Mouse (Mus musculus) forebrain, embryonic 12.5 days (tissue): ENCODE measurements around the gene Rnaseh1. TPM values are rescaled to one million over a fixed set of nuclear protein-coding genes. Genes with fewer than 3 reads are reported as not detected.

Experiments used
- ATAC-seq: fragments of 200-750 bp; cut with Nextera tagmentation; 2 replicates; pipeline ENCODE4 v1.8.0; 2017; ENCODE audit warnings: moderate TSS enrichment; ENCODE audit not compliant: low FRiP score
- H3K27ac ChIP-seq: fragments of 300-500 bp; sonication (generic); 2 replicates; pipeline ENCODE4 v1.5.1; 2016; ENCODE audit warnings: mild to moderate bottlenecking
- H3K27me3 ChIP-seq: fragments of 300-500 bp; sonication (generic); 2 replicates; pipeline ENCODE4 v1.6.1; 2016; ENCODE audit warnings: mild to moderate bottlenecking
- H3K36me3 ChIP-seq: fragments of 300-500 bp; sonication (generic); replicated peaks from 2 replicates; pipeline ENCODE4 v1.6.1; 2016; ENCODE audit warnings: mild to moderate bottlenecking
- H3K4me1 ChIP-seq: fragments of 300-500 bp; sonication (generic); 2 replicates; pipeline ENCODE4 v1.6.1; 2016
- H3K4me2 ChIP-seq: fragments of 300-500 bp; sonication (generic); 2 replicates; pipeline ENCODE4 v1.6.1; 2016; ENCODE audit warnings: mild to moderate bottlenecking, moderate library complexity
- H3K4me3 ChIP-seq: fragments of 300-500 bp; sonication (generic); replicated peaks from 2 replicates; pipeline ENCODE4 v1.5.1; 2016; ENCODE audit warnings: mild to moderate bottlenecking
- H3K9ac ChIP-seq: fragments of 300-500 bp; sonication (generic); 2 replicates; pipeline ENCODE4 v1.6.1; 2016; ENCODE audit warnings: mild to moderate bottlenecking
- H3K9me3 ChIP-seq: fragments of 300-500 bp; sonication (generic); 2 replicates; pipeline ENCODE4 v1.6.1; 2016
- WGBS: fragments of 180-500 bp; shearing (Covaris S2); methylation state at CpG from one replicate; pipeline ENCODE4 v1.1.7; 2016; 5-methylcytosine and 5-hydroxymethylcytosine counted together
- polyA plus RNA-seq: library from polyadenylated mRNA; unstranded; fragments of >200 nt; fragmentation: Nextera tagmentation; extraction: Ambion mirVana; gene quantifications from 2 replicates; pipeline ENCODE4 v1.2.1, GENCODE M21; 2016

Gene Rnaseh1
- polyA plus RNA-seq, 1 experiment from 2014 or later, result 30.2 TPM

- H3K36me3 ChIP-seq, result 0 out of 2 replicates have a peak, but pooled peaks cover 6% of the 10 kb centered on the region
- H3K4me3 ChIP-seq, result peak within 1 kb of the TSS; percentile 46
- H3K4me1 ChIP-seq, result peaks cover 12% of the 10 kb centered on the region
- peak within 1 kb of the TSS; percentile 89 for H3K27ac ChIP-seq
- peak; percentile 96 for ATAC-seq
- peak within 1 kb of the TSS; percentile 55 for H3K4me2 ChIP-seq
- WGBS, result 4% methylated on average over 44 of the region's 53 CpGs
- H3K9me3 ChIP-seq, result no peaks in the 10 kb centered on the region
- peak within 1 kb of the TSS; percentile 50 for H3K9ac ChIP-seq
- H3K27me3 ChIP-seq, result no peaks in the 10 kb centered on the region
Measured at GRCm38 (mm10) chr12:28675121-28675924, 25.9 kb downstream of the Rnaseh1 start, which contains the start of gene Adi1. Gene Adi1 (plus strand): TSS chr12:28675231.

GRCm38 (mm10) chr12:28675925-28676209 is 26.5 kb downstream of the Rnaseh1 start:
- peak overlapping the region; percentile 46 for H3K4me3 ChIP-seq
- H3K4me1 ChIP-seq, result peaks cover 12% of the 10 kb centered on the region
- no peaks in the 10 kb centered on the region for H3K9me3 ChIP-seq
- ATAC-seq, result no peak
- peak overlapping the region; percentile 89 for H3K27ac ChIP-seq
- peak overlapping the region; percentile 55 for H3K4me2 ChIP-seq
- WGBS, result 78% methylated on average over 5 of the region's 5 CpGs
- H3K9ac ChIP-seq, result peak overlapping the region; percentile 50
- 0 out of 2 replicates have a peak, but pooled peaks cover 6% of the 10 kb centered on the region for H3K36me3 ChIP-seq
- no peaks in the 10 kb centered on the region for H3K27me3 ChIP-seq

GRCm38 (mm10) chr12:28684674-28685073 is 35.3 kb downstream of the Rnaseh1 start:
- Histone ChIP-seq H3K27me3 (no peaks in the 10 kb centered on the region), H3K9me3 (no peaks in the 10 kb centered on the region), H3K9ac (0 out of 2 replicates have a peak overlapping the region, but pooled peaks have one; percentile 17), H3K4me2 (no peak overlapping the region), H3K36me3 (peaks cover 13% of the 10 kb centered on the region; the same call in 1 of the 2 replicates), H3K4me3 (no peak overlapping the region), H3K27ac (no peak overlapping the region), H3K4me1 (no peaks in the 10 kb centered on the region)
- no peak for ATAC-seq
- WGBS, result 93% methylated on average over 1 of the region's 1 CpGs

GRCm38 (mm10) chr12:28685771-28686170 is 36.4 kb downstream of the Rnaseh1 start:
- H3K4me3 ChIP-seq, result no peak overlapping the region
- H3K27ac ChIP-seq, result no peak overlapping the region
- peaks cover 19% of the 10 kb centered on the region for H3K36me3 ChIP-seq
- no peaks in the 10 kb centered on the region for H3K27me3 ChIP-seq
- ATAC-seq, result no peak
- H3K9me3 ChIP-seq, result no peaks in the 10 kb centered on the region
- no peak overlapping the region for H3K4me2 ChIP-seq
- H3K9ac ChIP-seq, result no peak overlapping the region
- H3K4me1 ChIP-seq, result no peaks in the 10 kb centered on the region
- WGBS, result 83% methylated on average over 3 of the region's 3 CpGs

GRCm38 (mm10) chr12:28686199-28686879 is 36.9 kb downstream of the Rnaseh1 start:
- no peak overlapping the region for H3K4me3 ChIP-seq
- 72% methylated on average over 8 of the region's 8 CpGs for WGBS

GRCm38 (mm10) chr12:28688996-28689395 is 39.6 kb downstream of the Rnaseh1 start:
- Histone ChIP-seq H3K36me3 (peaks cover 23% of the 10 kb centered on the region), H3K27ac (no peak overlapping the region), H3K4me1 (no peaks in the 10 kb centered on the region), H3K4me2 (no peak overlapping the region), H3K4me3 (no peak overlapping the region), H3K9me3 (no peaks in the 10 kb centered on the region), H3K9ac (no peak overlapping the region), H3K27me3 (no peaks in the 10 kb centered on the region)
- WGBS, result 65% methylated on average over 6 of the region's 6 CpGs
- no peak for ATAC-seq

More at GRCm38 (mm10) chr12:28686199-28686879, 36.9 kb downstream of the Rnaseh1 start:
- H3K4me2 ChIP-seq, result no peak overlapping the region
- peaks cover 24% of the 10 kb centered on the region for H3K36me3 ChIP-seq
- no peak overlapping the region for H3K27ac ChIP-seq
- H3K9me3 ChIP-seq, result no peaks in the 10 kb centered on the region
- 0 out of 2 replicates have a peak, but pooled peaks have one; percentile 17 for ATAC-seq
- H3K4me1 ChIP-seq, result no peaks in the 10 kb centered on the region
- H3K9ac ChIP-seq, result no peak overlapping the region
- H3K27me3 ChIP-seq, result no peaks in the 10 kb centered on the region

- no peak for ATAC-seq
- H3K27me3 ChIP-seq, result no peaks in the 10 kb centered on the region
- no peak overlapping the region for H3K9ac ChIP-seq
- no peak overlapping the region for H3K4me2 ChIP-seq
- no peak overlapping the region for H3K4me3 ChIP-seq
- H3K36me3 ChIP-seq, result peaks cover 36% of the 10 kb centered on the region
- no peaks in the 10 kb centered on the region for H3K4me1 ChIP-seq
- H3K9me3 ChIP-seq, result no peaks in the 10 kb centered on the region
- WGBS, result 95% methylated on average over 7 of the region's 7 CpGs
- H3K27ac ChIP-seq, result no peak overlapping the region
Measured at GRCm38 (mm10) chr12:28690730-28691129, 41.3 kb downstream of the Rnaseh1 start.

GRCm38 (mm10) chr12:28693738-28694137 is 44.3 kb downstream of the Rnaseh1 start:
- no peaks in the 10 kb centered on the region for H3K4me1 ChIP-seq
- no peak overlapping the region for H3K4me2 ChIP-seq
- H3K27ac ChIP-seq, result no peak overlapping the region
- no peaks in the 10 kb centered on the region for H3K27me3 ChIP-seq
- H3K9me3 ChIP-seq, result no peaks in the 10 kb centered on the region
- H3K4me3 ChIP-seq, result no peak overlapping the region
- no peak for ATAC-seq
- H3K36me3 ChIP-seq, result peaks cover 43% of the 10 kb centered on the region
- no peak overlapping the region for H3K9ac ChIP-seq
- WGBS, result 81% methylated on average over 3 of the region's 3 CpGs

GRCm38 (mm10) chr12:28694231-28694630 is 44.8 kb downstream of the Rnaseh1 start:
- Histone ChIP-seq H3K36me3 (peaks cover 40% of the 10 kb centered on the region), H3K27me3 (no peaks in the 10 kb centered on the region), H3K9ac (no peak overlapping the region), H3K9me3 (no peaks in the 10 kb centered on the region), H3K27ac (no peak overlapping the region), H3K4me1 (no peaks in the 10 kb centered on the region), H3K4me2 (no peak overlapping the region), H3K4me3 (no peak overlapping the region)
- no peak for ATAC-seq
- 88% methylated on average over 2 of the region's 2 CpGs for WGBS

GRCm38 (mm10) chr12:28694776-28695175 is 45.4 kb downstream of the Rnaseh1 start:
- WGBS, result 89% methylated on average over 7 of the region's 7 CpGs
- no peak overlapping the region for H3K27ac ChIP-seq
- H3K9ac ChIP-seq, result no peak overlapping the region
- no peak overlapping the region for H3K4me2 ChIP-seq
- H3K9me3 ChIP-seq, result no peaks in the 10 kb centered on the region
- no peak for ATAC-seq
- H3K36me3 ChIP-seq, result peaks cover 40% of the 10 kb centered on the region
- no peaks in the 10 kb centered on the region for H3K27me3 ChIP-seq
- H3K4me3 ChIP-seq, result no peak overlapping the region
- peaks cover under 1% of the 10 kb centered on the region; the same call in 1 of the 2 replicates for H3K4me1 ChIP-seq

- Histone ChIP-seq H3K9me3 (no peaks in the 10 kb centered on the region), H3K4me2 (no peak overlapping the region), H3K9ac (no peak overlapping the region), H3K27ac (no peak overlapping the region), H3K27me3 (no peaks in the 10 kb centered on the region), H3K36me3 (peaks cover 22% of the 10 kb centered on the region), H3K4me3 (no peak overlapping the region), H3K4me1 (peaks cover 12% of the 10 kb centered on the region)
- 58% methylated on average over 14 of the region's 14 CpGs for WGBS
- no peak for ATAC-seq
Measured at GRCm38 (mm10) chr12:28697821-28698595, 48.6 kb downstream of the Rnaseh1 start.

- Histone ChIP-seq H3K36me3 (peaks cover 25% of the 10 kb centered on the region), H3K27me3 (no peaks in the 10 kb centered on the region), H3K27ac (peak overlapping the region; percentile 10; the same call in 1 of the 2 replicates), H3K4me2 (no peak overlapping the region), H3K9me3 (no peaks in the 10 kb centered on the region), H3K4me1 (peaks cover 12% of the 10 kb centered on the region), H3K9ac (no peak overlapping the region), H3K4me3 (no peak overlapping the region)
- WGBS, result 79% methylated on average over 5 of the region's 5 CpGs
- no peak for ATAC-seq
Measured at GRCm38 (mm10) chr12:28699086-28699485, 49.7 kb downstream of the Rnaseh1 start.
